ENCODE assay signal across 14 mouse cellular contexts in genomic region chr11:23634573-23634972, GRCm38 (mm10). TPM values are rescaled to one million over a fixed set of nuclear protein-coding genes. Genes with fewer than 3 reads are reported as not detected.
A peak's percentile ranks its signal among the peaks of the same experiment; 100 is the strongest.
DNase-seq lines count a peak whose midpoint lies in the region; ATAC-seq and TF ChIP-seq lines count a peak whose summit lies in the region.
"Had no signal": no experiment of that assay in that cellular context is flagged by ENCODE, and none has a peak within 500 bp of the region (broad histone marks: within the 10 kb centered on the region; RNA-seq: fewer than 3 reads in every experiment).

No protein-coding gene starts in this region.

- WGBS in hindbrain, embryonic 15.5 days: 61% methylated on average over 8 of the region's 8 CpGs
- WGBS in hindbrain, embryonic 11.5 days: 73% methylated on average over 8 of the region's 8 CpGs
- 76% methylated on average over 8 of the region's 8 CpGs for WGBS in forebrain, postnatal 0 days

- H3K9me3 ChIP-seq in hindbrain, embryonic 15.5 days: no peaks in the 10 kb centered on the region
- no peaks in the 10 kb centered on the region for H3K9me3 ChIP-seq in hindbrain, embryonic 11.5 days (ENCODE audit: control insufficient read depth, low read length)
- H3K9me3 ChIP-seq in forebrain, postnatal 0 days (ENCODE audit: low read length): no peaks in the 10 kb centered on the region

- no peak for TF ChIP-seq CTCF in forebrain, postnatal 0 days (IDR thresholded peaks at IDR 0.05; ENCODE audit: low read depth)

- peak; percentile 1 for DNase-seq in CD4-positive, CD25-positive, alpha-beta regulatory T cell, adult 2 months (ENCODE audit: low read depth, low spot score)
- no peak for DNase-seq in hindbrain, embryonic 11.5 days (ENCODE audit: low spot score)
- DNase-seq in cerebellum, postnatal 25 days: peak; percentile 13 to 32
- DNase-seq in naive thymus-derived CD4-positive, alpha-beta T cell, adult 2 months (ENCODE audit: low read depth): peak; percentile 6
- DNase-seq in forebrain, postnatal 0 days: no peak
- no peak for DNase-seq in spleen, adult 12 weeks (ENCODE audit: low spot score)
- DNase-seq: gastrocnemius, postnatal 36 days; kidney, postnatal 10 days; layer of hippocampus, adult 9-11 months; lung, adult 2 months; right cerebral cortex, postnatal 14 days; thymus, adult 18-20 months had no signal

- H3K4me1 ChIP-seq in hindbrain, embryonic 15.5 days (replicated peaks): peaks cover 27% of the 10 kb centered on the region
- H3K4me1 ChIP-seq in hindbrain, embryonic 11.5 days (replicated peaks; ENCODE audit: control insufficient read depth, insufficient read depth, low read length): no peaks in the 10 kb centered on the region
- no peaks in the 10 kb centered on the region for H3K4me1 ChIP-seq in forebrain, postnatal 0 days (ENCODE audit: insufficient read depth)

- ATAC-seq in CD4-positive, CD25-positive, alpha-beta regulatory T cell, adult 4 months: no peak
- ATAC-seq in hindbrain, embryonic 15.5 days (ENCODE audit: low FRiP score, low read depth): no peak
- no peak for ATAC-seq in hindbrain, embryonic 11.5 days (ENCODE audit: low FRiP score)
- no peak for ATAC-seq in forebrain, postnatal 0 days

- H3K9ac ChIP-seq in hindbrain, embryonic 15.5 days: no peak overlapping the region
- H3K9ac ChIP-seq in hindbrain, embryonic 11.5 days (ENCODE audit: low read depth, low read length): no peak overlapping the region
- no peak overlapping the region for H3K9ac ChIP-seq in forebrain, postnatal 0 days

- no peaks in the 10 kb centered on the region for H3K36me3 ChIP-seq in hindbrain, embryonic 15.5 days
- no peaks in the 10 kb centered on the region for H3K36me3 ChIP-seq in hindbrain, embryonic 11.5 days (ENCODE audit: control insufficient read depth, insufficient read depth, low read length)
- no peaks in the 10 kb centered on the region for H3K36me3 ChIP-seq in forebrain, postnatal 0 days (ENCODE audit: insufficient read depth)

- no peaks in the 10 kb centered on the region for H3K27me3 ChIP-seq in hindbrain, embryonic 15.5 days
- no peaks in the 10 kb centered on the region for H3K27me3 ChIP-seq in hindbrain, embryonic 11.5 days (ENCODE audit: control insufficient read depth, insufficient read depth, low read length)
- no peaks in the 10 kb centered on the region for H3K27me3 ChIP-seq in forebrain, postnatal 0 days (ENCODE audit: insufficient read depth, low read length)

- peak overlapping the region; percentile 57 for H3K4me2 ChIP-seq in hindbrain, embryonic 15.5 days
- no peak overlapping the region for H3K4me2 ChIP-seq in hindbrain, embryonic 11.5 days (replicated peaks; ENCODE audit: low read depth, low read length)
- no peak overlapping the region for H3K4me2 ChIP-seq in forebrain, postnatal 0 days (ENCODE audit: low read depth)

- no peak overlapping the region for H3K27ac ChIP-seq in hindbrain, embryonic 15.5 days (replicated peaks)
- H3K27ac ChIP-seq in hindbrain, embryonic 11.5 days (ENCODE audit: low read depth, low read length): no peak overlapping the region
- H3K27ac ChIP-seq in forebrain, postnatal 0 days (ENCODE audit: low read depth, low read length): no peak overlapping the region

- no peak overlapping the region for H3K4me3 ChIP-seq in hindbrain, embryonic 15.5 days
- no peak overlapping the region for H3K4me3 ChIP-seq in hindbrain, embryonic 11.5 days (ENCODE audit: low read depth, low read length)
- no peak overlapping the region for H3K4me3 ChIP-seq in forebrain, postnatal 0 days (ENCODE audit: low read depth, low read length)

RNA-seq across cellular contexts. Expression of gene 0610010F05Rik, which starts 1.1 kb away (rescaled TPM):
- 1 to 10 TPM; 1.6 to 2.0 TPM for polyA plus RNA-seq in CD4-positive, CD25-positive, alpha-beta regulatory T cell, adult 4 months (2017; shearing (Covaris generic))
- polyA plus RNA-seq in hindbrain, embryonic 15.5 days (2015; fragmentation: Nextera tagmentation; extraction: Ambion mirVana): 113 and 125 TPM in 2 replicates
- polyA plus RNA-seq in hindbrain, embryonic 11.5 days (2014; fragmentation: Nextera tagmentation; extraction: Ambion mirVana): 74.3 and 82.2 TPM in 2 replicates
- 128 and 140 TPM in 2 replicates for total RNA-seq in forebrain, postnatal 0 days (2014; rRNA removed)
- polyA plus RNA-seq in forebrain, postnatal 0 days (2015; fragmentation: Nextera tagmentation; extraction: Ambion mirVana): 114 and 126 TPM in 2 replicates

RNA-seq across cellular contexts. Expression of gene Pus10, which starts 30.9 kb away (rescaled TPM):
- 10 to 100 TPM; 20.7 to 22.2 TPM for polyA plus RNA-seq in CD4-positive, CD25-positive, alpha-beta regulatory T cell, adult 4 months (2017; shearing (Covaris generic))
- 10.9 and 12.0 TPM in 2 replicates for polyA plus RNA-seq in hindbrain, embryonic 15.5 days (2015; fragmentation: Nextera tagmentation; extraction: Ambion mirVana)
- polyA plus RNA-seq in hindbrain, embryonic 11.5 days (2014; fragmentation: Nextera tagmentation; extraction: Ambion mirVana): 19.3 and 21.6 TPM in 2 replicates
- total RNA-seq in forebrain, postnatal 0 days (2014; rRNA removed): 17.8 and 18.0 TPM in 2 replicates
- 6.8 and 9.0 TPM in 2 replicates for polyA plus RNA-seq in forebrain, postnatal 0 days (2015; fragmentation: Nextera tagmentation; extraction: Ambion mirVana)

RNA-seq across cellular contexts. Expression of gene Pex13, which starts 31.2 kb away (rescaled TPM):
- 10 to 100 TPM in 1 of 2 experiments, 1 to 10 TPM in 1; 9.1 to 11.3 TPM for polyA plus RNA-seq in CD4-positive, CD25-positive, alpha-beta regulatory T cell, adult 4 months (2017; shearing (Covaris generic))
- polyA plus RNA-seq in hindbrain, embryonic 15.5 days (2015; fragmentation: Nextera tagmentation; extraction: Ambion mirVana): 31.6 TPM in 2 replicates
- 42.2 and 49.6 TPM in 2 replicates for polyA plus RNA-seq in hindbrain, embryonic 11.5 days (2014; fragmentation: Nextera tagmentation; extraction: Ambion mirVana)
- total RNA-seq in forebrain, postnatal 0 days (2014; rRNA removed): 23.5 and 25.1 TPM in 2 replicates
- 24.9 and 26.0 TPM in 2 replicates for polyA plus RNA-seq in forebrain, postnatal 0 days (2015; fragmentation: Nextera tagmentation; extraction: Ambion mirVana)

Comparison
In these comparisons a context has a peak if more than half of its experiments do, and no peak if none do; other contexts are left out.
1. DNase-seq: peak in CD4-positive, CD25-positive, alpha-beta regulatory T cell, adult 2 months (single experiment), cerebellum, postnatal 25 days (2 of 2) and naive thymus-derived CD4-positive, alpha-beta T cell, adult 2 months (single experiment); none in hindbrain, embryonic 11.5 days (single experiment), forebrain, postnatal 0 days (single experiment) and spleen, adult 12 weeks (single experiment).
2. RNA of gene 0610010F05Rik, which starts 1.1 kb away (polyA plus RNA-seq): 114 to 126 TPM in forebrain, postnatal 0 days, 113 to 125 TPM in hindbrain, embryonic 15.5 days and 74.3 to 82.2 TPM in hindbrain, embryonic 11.5 days; 1.6 to 2.0 TPM in CD4-positive, CD25-positive, alpha-beta regulatory T cell, adult 4 months; every median in the first group is over 10 times any median in the second.